Mouse (Mus musculus): Measurements from ENCODE around the gene Bbip1.

DNA sequence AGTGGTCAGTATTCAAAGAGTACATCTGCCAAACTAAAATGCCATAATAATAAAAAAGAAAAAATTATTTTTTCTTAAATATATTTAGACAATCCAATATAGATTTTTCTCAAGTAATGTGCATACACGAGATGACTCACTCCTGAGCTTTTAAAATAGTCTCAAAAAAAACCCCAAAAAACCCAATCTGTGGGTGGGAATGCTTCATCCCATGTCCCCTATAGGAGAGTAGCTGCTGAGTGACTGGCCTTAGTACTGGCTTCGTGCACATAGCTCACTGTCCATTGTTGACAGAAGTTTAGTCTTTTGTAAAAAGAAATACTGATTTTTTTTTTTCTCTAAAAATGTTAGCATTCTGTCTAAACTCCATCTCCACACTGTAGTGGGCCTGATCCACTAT lies 46.1 kb upstream of the Bbip1 start:
- TF ChIP-seq CTCF (IDR thresholded peaks at IDR 0.05; ENCODE audit: borderline replicate concordance, insufficient read depth, low read length), result no peak
- TF ChIP-seq POLR2A (IDR thresholded peaks at IDR 0.05; ENCODE audit: low read depth, low read length), result no peak
